Mouse (Mus musculus) WW6 (cell line): ENCODE data around the gene Alox12.

Experiments
- DNase-seq: peaks from one replicate; pipeline ENCODE4 v3.0.0-alpha.2; 2013; ENCODE audit warnings: low read depth, low spot score

Alox12 gene

DNA sequence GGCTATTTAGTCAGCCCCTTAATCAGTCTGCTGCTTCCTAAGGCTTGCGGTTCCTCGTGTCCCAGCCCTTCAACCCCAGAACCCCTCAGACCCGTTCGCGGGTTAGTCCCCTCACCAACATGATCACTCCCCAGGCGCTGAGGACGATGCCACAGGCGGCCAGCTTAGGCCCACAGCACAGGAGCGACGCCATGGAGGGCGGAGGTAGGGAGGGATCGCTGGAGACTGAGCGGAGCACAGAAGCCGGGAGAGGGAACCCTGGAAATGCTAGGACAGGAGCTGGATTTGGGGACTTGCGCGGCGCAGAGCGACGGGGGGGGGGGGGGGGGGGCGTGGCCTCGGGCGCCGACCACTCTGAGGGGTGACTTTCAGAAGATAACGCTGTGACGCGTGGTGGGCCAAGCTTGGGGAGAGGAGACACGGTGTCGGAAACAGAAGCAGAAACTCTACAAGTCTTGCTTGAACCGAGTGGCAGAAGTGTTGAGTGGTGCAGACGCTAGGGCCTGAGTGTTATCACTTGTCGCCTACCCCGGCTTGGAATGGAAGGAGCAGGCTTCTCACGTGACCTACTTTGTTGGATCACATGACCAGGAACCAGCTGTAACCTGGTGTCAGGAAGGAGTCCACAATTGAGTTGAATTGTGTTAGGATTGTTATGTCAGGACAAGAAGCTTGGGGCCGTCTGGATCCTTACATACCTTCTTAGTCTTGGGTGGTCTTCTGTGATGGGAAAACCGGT is 15.4 kb downstream of the Alox12 start, which contains the start of the genes Gm21988 and Rnasek:
TSS of gene Gm21988 (minus strand) at position 290 of the 739 bp plus-strand sequence.
TSS of gene Rnasek (minus strand) at position 302 of the 739 bp plus-strand sequence.
- peak; percentile 72 for DNase-seq

DNA sequence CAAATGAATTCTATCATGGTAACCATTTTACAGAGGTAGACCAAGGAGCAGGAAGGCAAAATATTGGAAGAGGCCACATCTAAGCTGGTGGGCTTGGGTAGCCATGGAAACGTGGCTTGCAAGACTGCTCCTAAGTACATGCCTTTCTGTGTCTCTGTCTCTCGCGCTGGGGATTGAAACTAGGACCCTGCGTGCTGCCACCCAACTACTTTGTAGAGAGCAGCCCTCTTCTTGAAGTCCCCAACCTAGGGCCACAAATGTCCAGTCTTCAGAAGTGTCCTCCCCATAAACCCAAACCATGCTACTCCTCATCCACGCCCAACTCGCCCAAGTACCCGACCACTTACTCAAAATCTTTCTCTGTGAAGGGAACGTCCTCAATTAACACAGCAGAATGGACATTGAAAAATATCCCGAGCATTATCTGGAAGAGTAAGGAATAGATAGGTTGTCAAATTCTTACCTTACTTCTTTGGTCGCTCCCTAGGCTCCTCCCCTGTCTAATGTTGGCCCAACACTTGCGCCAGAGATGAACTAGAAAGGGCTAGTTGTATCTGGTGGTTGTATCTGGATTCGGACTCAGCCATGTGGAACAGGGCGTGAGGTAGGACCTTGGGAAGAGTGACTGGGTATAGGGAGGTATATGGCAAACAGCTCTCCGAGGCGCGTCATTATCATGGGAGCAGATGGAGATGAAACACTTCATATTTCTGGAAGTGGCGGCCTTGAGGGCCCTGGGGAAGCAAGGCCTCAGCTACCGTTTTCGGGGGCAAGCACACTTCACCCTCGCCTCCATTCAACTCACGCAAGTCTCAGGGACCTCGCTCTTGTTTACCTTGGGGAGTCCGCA is 16.3 kb downstream of the Alox12 start:
- DNase-seq: no peak

DNA sequence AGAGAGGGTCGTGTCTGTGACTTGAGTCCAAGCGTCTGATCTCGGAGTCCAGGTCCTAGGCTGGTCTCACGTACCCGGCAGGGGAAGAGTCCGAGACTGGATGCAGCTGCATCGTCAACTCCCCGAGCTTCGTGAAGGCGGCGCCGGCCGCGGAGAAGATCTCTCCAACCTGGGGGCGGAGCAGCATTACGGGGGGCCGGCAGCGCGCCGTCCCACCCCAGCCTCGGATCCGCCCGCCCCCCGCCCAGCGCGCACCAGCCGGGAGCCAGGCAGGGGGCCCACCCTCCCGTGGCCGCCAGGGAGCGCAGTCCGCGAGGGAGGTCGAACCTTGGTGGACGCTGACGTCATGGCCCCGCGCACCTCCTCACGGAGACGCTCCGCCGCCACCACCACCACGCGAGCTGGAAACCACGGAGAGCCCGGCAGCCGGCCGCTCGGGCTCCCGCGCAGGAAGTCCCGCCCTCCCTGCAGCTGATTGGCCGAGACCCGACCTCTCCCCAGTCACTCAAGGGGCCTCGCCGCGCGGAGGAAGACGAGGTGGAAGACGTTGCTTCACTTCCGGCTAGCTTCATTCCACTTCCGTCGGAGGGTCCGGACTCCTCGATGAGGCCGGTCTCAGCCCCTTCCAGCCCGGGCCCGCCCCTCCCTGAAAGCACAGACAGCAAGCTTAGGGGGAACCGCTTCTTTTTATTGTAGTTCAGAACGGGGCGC is 17.5 kb downstream of the Alox12 start, which contains the start of gene 0610010K14Rik:
TSS of gene 0610010K14Rik (minus strand) at position 458 of the 711 bp plus-strand sequence.
- peak; percentile 95 for DNase-seq

DNA sequence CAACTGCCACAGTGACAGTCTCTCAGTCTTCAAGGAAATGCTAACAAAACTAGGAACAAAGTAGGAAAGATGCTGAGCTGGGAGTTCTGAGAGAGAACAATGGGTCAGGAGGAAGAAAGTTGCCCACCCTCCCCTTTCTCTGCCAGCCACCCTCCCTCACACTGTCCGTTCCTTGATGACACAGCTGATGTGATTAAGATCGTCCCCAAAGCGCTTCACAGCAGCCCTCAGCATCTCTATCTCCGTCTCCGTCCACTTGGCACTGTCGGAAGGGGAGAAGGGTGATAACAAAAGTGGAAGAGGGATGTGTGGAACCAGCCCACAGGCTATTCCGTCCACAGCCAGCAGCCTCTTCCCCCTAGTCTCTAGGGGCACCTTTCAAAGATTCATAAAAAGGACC is 18.4 kb downstream of the Alox12 start:
- DNase-seq: no peak

DNA sequence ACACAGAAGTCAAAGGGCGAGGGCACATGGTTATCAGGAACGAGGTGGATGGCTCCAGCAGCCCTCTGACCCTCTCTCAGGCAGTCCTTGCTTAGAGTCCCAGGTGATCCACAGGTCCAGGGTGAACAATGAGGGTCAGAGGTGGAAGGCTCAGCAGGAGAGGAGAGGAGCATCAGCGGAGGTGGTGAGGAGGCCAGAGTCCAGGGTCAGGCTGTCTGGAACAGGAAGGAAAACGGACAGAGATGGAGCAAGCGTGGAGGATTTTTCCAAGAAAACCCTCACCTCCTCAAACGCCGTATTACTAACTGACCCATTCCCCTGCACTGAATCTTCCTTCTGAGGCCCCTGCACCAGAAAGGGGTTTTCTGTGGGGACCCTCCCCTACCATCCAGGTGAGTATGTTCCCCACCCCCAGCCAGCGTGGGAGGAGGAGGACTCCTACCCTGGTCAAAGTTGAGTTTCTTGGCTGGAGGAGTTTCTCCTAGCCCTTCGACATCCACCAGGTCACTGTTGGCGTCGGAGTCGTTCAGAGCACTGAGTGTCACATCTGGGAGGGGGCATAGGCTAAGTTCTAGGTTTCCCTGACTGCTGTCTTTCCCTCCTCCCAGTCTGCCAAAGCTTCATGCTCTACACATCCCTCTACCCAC is 19.8 kb downstream of the Alox12 start:
- DNase-seq: no peak

GRCm38 (mm10) chr11:70234497-70234896 is 20.7 kb downstream of the Alox12 start:
- DNase-seq: no peak

DNA sequence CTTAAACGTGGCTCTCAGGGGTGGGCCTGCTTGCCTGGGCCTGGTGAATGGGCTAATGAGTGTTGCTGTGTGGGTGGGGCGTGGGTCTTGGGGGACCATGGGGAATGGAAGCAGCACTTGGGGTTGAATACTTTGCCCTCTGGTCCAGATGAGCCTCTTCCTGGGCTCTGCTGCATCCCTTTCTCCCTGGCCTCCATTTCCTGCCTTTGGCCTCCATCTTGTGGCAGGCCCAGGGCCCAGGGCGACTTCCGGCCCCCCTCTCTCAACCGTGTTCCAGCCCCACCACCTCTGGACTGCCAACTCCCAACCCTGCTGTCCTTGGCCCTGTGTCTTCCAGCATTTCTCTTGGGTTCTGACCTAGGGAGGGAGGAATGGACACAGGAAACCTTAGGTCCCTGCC is 21.1 kb downstream of the Alox12 start:
- no peak for DNase-seq

DNA sequence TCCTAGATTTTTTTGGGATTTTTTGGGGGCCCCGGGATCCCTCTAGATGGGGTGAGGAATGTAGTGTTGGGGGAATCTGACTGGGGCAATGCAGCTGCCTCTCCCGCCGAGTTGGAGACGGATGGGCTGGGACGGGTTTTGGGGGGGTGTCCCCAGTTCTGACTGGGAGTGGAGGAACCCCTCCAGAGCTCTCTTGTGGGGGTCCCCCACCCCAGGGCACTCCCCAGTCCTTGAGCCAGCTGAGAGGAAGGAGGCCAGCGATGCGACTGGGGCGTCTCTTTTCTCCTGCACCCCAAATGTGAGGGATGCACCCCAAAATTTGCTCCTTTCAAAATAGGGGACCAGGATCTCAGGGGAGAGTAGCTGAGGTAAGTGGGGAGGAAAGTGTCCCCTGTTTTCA is 22.1 kb downstream of the Alox12 start:
- no peak for DNase-seq

GRCm38 (mm10) chr11:70232546-70232945 is 22.6 kb downstream of the Alox12 start:
- no peak for DNase-seq

DNA sequence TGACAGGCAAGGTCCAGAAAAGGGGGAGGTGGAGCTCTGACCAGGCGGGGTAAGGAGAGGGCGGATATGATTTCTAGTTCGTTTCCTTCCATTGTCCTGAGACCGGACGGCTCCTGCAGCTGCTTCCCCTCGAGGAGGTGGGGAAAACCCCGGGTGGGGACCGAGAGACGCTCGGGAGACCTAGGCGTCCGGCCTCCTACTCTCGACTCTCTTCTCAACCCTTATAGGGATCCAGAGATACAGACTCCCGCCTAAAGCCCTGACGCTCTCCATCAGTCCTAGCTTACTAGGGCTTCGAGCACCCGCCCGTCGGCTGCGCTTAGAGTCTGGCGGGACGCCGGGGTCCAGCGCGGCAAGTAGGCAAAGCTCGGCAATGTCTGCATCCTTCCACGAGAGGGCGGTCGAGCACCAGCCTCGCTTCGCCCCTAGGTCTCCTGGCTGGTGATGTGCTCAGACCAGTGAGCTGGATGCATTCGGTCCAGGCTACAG is 24.9 kb downstream of the Alox12 start:
- DNase-seq: peak; percentile 80

- DNase-seq: no peak
Measured at GRCm38 (mm10) chr11:70229260-70230010, 25.7 kb downstream of the Alox12 start, which contains the start of gene Bcl6b. TSS of gene Bcl6b (minus strand) at chr11:70229798.

DNA sequence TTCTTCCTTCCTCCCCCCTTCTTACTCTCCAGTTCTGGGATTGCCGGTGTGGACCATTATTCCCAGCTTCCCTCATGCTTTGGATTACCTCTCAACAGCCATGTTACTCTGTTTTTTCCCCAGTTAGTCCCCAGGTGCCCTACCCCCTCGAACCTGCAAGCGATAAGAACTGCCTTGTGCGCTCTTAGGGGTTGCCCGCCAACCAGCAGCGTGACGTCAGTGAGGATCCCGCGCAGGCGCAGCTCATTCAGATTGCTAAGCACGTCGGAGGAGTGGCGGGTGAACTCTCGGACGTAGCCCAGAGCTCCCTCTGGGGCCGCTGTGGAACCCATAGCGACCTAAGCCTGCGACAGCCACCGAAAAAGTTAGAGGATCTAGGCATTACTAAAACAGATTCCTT is 26.3 kb downstream of the Alox12 start:
- peak; percentile 87 for DNase-seq

DNA sequence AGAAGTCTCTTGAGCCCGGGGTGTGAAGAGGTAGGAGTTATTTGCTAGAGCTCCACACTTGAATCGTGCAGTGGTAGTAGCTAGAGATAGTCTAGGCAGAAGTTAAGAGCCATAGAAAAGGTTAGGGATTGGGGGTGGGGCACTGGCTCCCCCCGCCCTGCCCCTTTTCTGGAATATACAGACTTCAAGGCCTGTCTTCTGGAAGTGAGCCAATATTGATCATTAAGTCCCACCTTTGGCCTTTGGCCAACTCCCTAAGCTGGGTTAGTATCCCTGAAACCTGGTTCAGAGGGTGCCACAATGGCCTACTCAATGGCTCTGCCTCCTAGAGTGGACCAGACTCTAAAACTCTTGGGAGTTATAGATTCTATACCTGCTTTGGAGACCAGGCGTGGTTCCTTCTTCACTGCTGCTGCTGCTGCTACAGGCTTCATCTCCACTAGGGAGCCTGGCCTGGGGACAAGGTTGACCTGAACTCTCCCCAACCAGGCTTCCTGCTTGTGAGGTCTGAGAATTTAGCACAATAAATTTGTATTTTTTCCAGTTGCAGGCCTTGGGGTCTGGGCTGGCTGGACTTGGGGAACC is 27.4 kb downstream of the Alox12 start:
- no peak for DNase-seq

- DNase-seq: no peak
Measured at GRCm38 (mm10) chr11:70227126-70227525, 28.0 kb downstream of the Alox12 start.

GRCm38 (mm10) chr11:70226602-70226890 is 28.6 kb downstream of the Alox12 start:
- no peak for DNase-seq

GRCm38 (mm10) chr11:70225798-70226601 is 29.2 kb downstream of the Alox12 start:
- no peak for DNase-seq

DNA sequence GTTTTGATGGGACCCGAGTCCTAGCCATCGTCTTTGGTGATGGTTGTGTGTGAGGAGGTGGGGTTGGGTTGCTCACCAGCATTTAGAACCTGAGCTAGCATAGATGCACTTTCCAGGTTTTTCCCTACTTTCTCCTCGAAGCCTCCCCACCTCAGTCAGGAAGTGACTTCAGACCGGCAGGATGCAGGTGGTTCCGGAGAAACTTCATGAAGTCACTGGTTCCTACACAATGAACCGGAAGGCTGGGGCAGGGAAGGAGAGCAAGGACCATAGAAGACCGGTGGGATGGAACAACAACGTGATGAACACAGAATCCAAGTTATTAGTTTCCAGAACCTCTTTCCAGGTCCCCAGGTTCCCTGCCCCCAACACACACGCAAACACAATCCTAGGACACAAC is 31.4 kb downstream of the Alox12 start:
- no peak for DNase-seq

DNA sequence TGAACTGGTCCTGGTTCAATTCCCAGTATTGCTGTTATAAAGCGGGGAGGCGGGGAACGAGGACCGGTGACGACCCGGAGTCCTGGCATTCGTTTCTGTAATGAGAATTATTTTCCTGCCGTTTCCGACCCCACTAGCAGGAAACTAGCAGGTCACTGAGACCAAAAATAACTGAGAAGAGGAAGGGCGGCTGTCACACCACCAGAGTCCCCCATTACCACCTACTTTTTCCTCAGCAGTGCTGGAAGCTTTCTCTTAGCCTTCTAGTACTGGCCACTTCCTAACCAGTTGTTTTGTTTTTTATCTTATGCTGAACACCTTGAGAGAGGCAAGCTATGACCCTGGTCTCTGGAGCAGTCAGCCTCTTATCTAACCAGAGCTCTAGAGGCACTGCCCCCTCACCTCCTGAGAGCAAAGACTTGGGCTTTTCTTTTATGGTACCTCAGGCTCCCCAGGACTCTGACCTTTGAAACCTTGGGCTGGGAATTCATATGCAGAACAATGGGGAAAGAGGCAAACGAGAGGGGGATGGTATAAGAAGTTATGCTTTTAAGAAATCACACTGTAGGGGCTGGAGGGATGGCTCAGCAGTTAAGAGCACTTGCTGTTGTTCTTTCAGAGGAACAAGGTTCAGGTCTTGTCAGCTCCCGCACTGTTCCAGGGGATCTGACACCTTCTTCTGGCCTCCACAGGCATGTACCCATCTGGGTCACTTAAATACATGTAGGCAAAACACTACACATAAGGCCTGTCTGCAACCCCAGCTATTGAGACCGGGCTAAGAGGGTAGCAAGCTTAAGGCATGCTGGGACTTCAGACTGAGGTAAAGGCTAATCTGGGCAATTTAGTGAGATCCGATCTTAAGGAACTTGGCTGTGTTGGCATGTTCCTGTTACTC is 33.3 kb downstream of the Alox12 start:
- DNase-seq: no peak
